Mouse (Mus musculus) thymus, adult 2 months (tissue): Measurements from ENCODE around the gene Mtmr4.

ENCODE experiments used
- CTCF ChIP-seq: fragments of 200-500 bp; IDR thresholded peaks from 2 replicates; pipeline ENCODE4 v1.5.1; 2012; ENCODE audit warnings: mild to moderate bottlenecking, control low read depth, low read length, moderate library complexity, borderline replicate concordance; ENCODE audit not compliant: control insufficient read depth, poor library complexity, insufficient read depth; ENCODE audit errors: extremely low read depth
- POLR2A ChIP-seq: fragments of 200-500 bp; IDR thresholded peaks from 2 replicates; pipeline ENCODE4 v1.6.1; 2012; ENCODE audit warnings: mild to moderate bottlenecking, low read length, control low read depth, moderate library complexity; ENCODE audit not compliant: control insufficient read depth, poor library complexity, insufficient read depth; ENCODE audit errors: extremely low read depth

DNA sequence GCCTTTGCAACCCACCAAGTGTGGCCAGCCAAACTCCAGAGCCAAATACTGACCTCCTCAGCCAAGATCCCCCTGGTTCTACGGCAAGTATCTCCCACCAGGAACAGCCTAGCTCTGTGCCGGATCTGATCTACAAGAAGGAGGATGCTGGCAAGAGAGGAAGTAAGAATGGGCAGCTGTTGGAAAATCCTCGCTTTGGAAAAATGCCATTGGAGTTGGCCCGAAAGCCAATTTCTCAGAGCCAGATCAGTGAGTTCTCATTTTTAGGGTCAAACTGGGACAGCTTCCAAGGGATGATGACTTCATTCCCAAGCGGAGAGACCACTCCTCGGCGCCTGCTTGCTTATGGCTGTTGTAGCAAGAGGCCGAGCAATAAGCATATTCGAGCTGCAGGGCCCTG is 19.6 kb downstream of the Mtmr4 start:
- TF ChIP-seq POLR2A, result no peak
- TF ChIP-seq CTCF, result no peak
